Mouse (Mus musculus): ENCODE data around the gene Dusp1.

Gene Dusp1

DNA sequence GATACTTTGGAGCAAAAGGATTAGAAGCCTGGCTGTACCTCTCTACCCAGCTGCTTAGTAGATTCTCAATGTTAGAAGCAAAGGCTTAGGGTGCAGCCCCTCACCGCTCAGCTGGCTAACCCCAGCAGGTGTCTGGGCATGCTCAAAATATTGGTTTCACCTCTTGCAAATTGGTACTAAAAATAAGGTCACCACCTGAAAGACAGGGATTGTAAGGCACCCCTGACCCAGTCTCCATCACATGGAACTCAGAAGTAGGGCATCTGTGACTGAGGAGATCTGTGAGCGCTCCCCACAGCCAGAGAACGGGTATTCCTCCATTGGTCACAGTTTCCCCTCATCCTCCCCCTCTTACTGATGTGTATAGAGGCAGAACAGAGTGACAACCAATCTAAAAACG lies 364 bp upstream of the Dusp1 start:
- in situ Hi-C loops (cut with MboI, MseI) = no loop called here

DNA sequence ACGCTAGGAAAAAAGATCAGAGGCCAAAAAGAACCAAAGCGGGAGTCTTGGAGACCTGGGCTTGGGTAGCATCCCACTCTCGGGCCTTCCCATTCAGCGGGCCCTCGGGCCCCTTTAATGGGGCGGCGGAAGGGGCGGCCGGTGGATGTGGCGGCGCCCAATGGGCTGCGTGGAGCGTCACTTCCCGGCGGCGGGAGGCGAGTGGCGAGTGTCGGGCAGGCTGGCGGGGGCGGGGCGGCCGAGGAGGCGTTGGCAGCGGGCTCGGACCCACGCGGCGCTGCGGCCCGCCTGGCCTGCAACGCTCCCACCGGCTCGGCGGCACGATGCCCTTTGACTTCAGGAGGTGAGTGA lies 663 bp downstream of the Dusp1 start, which contains the start of gene Ergic1:
Ergic1 (plus strand) TSS at position 200 of the 351 bp plus-strand sequence.
- in situ Hi-C loops (cut with MboI, MseI) = no loop called here

DNA sequence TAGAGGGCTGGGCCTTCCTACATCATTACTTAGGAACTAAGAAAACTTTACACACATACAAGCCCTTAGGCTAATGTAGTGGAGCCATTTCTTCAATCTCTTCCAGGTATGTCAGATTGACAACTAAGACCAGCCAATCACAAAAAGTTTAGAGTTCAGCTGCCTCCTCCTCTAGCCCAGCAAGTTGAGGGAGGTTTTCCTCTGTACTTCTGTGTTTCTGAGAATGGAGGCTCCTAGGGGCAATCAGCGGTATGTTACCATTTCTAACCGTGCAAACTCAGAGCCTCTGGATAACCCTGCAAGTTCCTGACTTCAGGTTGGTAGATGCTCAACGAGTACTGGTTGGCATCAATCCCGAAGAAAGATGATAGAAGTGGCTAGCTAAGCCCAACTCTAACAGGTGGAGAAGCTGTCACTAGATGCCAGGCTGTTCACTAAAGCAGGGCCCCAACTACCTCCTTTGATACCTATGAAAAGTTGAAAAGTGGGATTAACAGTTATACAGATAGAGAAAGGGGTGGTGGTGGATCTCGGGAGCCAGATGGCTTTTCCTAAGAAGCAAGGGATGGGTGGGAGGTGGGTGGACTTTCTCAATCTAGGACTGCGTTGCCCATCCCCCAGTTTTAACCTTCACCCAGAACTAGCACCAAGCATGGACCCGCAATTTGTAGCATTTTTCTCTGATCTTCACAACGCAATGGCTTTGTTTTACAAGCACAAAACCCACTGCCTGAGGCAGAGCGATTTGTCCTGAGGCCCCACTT lies 1.2 kb downstream of the Dusp1 start:
- in situ Hi-C loops (cut with MboI, MseI) = no loop called here

DNA sequence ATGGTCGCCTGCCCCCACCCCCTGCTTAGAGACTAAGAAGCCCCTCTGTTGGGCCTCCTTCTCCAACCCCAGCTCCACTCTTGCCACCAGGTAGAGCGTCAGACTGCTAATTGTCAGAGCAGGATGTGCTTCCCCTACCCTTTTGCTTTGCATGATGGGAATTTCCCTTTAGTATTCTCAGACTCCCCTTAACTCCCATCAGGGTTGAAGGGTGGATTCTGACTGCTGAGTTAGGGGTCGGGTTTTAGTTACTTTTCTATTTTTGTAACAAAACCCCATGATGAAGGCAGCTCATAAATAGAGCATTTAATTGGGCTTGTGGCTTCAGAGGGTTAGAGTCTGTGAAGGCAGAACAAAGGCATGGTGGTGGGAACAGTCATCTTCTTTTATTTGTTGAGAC lies 8.9 kb downstream of the Dusp1 start:
- in situ Hi-C loops (cut with MboI, MseI) = no loop called here

DNA sequence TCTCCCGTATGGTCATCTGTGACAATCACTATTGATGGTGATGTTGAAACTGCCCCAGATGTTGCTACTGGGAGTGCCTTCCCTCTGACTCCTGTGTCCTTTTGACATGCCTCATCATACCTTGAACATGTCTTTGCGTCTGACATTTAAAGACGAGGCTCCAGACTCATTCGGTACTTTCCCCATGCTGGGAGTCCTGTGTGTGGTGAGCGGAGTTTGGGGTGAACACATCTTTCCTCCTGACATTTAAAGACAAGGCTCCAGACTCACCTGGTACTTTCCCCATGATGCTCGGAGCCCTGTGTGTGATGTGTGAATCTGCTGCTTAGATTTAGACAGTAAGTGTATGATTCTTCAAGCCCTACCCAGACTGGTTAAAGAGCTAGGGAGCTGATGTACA lies 10.8 kb downstream of the Dusp1 start:
- in situ Hi-C loops (cut with MboI, MseI) = no loop called here

DNA sequence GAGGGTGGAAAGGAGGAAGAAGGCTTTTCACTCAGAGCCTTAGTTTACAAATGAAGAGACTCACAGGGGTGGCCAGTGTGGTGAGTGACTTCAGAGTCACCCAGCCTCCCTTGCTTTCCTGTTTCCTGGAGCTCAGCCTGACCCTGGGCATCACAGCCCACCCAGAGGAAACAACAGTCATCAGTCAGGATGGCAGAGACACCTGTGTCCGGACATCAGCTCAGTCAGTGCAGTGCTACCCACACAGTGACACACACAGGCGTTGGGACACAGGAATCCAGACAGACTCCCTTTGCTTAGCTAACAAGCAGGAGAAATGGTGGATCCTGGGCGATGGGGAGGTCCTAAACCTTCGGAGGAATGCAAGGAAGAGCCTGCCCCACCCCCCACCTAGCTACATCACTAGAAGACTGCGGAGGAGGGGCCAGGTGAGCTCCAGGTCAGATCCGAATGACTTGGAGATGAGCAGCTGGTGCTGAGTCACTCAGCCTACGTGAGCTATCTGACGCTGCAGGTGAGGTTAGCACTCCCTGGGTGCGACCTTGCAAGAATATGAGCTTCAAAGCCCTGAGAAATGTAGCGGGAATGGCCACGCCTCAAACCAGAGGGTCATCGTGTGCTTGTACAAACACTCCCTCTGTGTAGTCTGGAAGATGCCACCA lies 12.6 kb downstream of the Dusp1 start:
- in situ Hi-C loops (cut with MboI, MseI) = no loop called here

DNA sequence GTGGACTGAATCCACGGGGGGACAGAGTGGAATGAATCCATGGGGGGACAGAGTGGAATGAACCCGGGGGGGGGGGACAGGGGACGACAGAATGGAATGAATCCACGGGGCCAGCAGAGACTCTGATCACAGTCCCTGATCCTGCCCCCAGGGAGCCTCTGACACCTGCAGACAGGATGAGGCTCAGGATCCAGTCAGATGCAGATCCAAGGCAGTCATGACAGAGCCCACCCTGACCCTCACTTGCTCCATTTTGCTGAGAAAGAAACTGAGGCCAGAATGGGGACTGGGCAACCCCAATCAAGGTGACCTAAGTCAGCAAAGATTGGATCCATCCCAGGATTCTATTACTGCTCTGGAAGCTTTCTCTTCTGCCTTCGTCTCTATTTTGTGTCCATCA lies 13.4 kb downstream of the Dusp1 start:
- in situ Hi-C loops (cut with MboI, MseI) = no loop called here

DNA sequence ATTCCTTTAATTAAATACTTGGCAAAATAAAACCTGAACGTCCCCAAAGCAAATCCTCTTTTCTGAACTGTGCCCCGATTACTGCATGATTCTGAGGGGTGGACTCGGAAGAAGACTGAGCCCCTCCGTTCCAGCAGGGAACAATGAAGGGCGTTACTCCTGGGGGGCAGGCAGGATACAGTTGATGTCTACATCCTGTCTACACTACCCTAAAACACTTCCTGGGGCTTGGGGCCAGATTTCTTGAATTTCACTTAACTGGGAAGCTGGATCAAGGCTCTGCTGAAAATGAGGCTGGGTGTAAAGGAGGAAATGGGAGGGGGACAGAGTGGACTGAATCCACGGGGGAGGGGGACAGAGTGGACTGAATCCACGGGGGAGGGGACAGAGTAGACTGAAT lies 14.2 kb downstream of the Dusp1 start:
- in situ Hi-C loops (cut with MboI, MseI) = no loop called here

DNA sequence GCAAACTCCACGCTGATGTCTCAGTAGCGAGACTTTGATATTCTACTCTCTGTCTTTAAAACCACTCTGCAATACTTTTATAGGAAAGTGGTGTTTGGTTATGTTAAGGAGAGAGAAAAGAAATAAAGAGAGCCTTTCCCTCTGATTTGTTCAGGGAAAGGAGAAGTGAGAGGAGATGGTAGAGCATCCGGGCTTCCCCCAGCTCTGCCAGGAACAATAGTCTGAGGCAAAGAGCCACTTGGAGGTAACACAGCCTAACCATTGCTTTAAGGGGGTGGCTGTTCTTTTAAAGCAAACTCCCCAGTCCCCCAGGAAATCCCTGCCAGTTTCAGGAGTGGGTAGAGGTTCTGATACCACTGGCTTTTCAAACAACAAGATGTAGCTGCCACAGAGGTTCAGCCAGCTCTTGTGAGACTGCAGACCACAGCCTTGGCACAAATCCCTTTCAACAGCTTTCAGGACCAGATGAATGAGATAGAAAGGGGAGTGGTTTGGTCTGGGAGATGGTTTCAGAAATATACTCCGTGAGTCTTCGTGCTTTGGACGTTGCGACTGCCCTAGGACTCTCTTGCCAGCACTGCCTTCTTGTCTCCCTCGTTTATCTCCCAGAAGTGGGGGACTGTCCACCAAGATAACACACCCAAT lies 17.5 kb downstream of the Dusp1 start:
- in situ Hi-C loops (cut with MboI, MseI) = no loop called here

DNA sequence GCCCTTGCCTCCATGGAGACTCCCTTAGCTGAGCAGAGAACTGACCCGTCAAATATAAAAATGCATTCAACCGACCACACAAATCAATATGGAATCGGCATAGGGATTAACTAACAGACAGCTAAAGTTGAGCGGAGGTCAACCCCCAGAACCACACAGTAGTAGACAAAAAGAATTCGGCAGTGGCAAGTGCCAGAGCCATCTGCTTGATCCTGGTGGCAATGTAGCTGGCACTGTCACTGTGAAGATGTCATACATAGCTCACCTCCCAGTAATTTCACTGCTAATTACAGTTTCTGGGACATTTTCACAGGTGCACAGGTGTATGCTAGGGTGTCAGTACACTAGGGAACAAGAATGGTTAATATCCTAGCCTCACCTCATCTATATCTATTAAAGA lies 21.8 kb downstream of the Dusp1 start:
- in situ Hi-C loops (cut with MboI, MseI) = no loop called here

DNA sequence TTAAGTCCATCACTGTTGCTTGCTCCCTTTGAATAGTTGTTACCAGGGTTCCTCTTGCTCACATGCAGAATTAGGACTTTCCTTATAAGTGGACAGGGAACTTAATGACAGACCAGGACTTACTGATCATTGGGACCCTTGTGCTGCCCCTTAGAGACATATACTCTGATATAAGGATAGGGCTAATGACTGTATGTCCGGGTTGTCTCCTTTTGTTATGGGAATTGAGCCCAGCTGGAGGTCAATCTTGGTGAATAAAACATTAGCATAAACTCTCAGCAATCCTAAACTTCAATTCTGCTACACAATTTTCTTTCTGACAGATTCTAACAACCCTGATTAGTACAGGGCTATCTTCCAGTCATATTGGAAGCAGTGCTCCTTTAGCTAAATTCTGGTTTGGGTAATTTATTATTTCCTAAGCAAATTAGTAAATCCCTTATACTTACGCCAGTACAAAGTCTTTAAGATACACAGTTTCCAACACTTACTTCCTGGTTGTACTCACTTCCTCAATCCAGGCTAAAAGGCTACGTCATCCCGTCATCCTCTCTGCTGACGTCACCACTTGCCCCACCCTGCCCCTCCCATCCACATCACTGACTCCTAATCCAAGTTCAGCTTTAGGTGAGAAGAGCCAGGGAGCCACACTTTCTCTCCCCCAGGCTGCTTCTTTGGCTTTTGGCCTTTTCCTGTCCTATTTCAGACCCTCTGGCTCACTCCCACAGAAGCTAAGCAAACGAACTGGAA lies 24.0 kb downstream of the Dusp1 start:
- in situ Hi-C loops (cut with MboI, MseI) = no loop called here

DNA sequence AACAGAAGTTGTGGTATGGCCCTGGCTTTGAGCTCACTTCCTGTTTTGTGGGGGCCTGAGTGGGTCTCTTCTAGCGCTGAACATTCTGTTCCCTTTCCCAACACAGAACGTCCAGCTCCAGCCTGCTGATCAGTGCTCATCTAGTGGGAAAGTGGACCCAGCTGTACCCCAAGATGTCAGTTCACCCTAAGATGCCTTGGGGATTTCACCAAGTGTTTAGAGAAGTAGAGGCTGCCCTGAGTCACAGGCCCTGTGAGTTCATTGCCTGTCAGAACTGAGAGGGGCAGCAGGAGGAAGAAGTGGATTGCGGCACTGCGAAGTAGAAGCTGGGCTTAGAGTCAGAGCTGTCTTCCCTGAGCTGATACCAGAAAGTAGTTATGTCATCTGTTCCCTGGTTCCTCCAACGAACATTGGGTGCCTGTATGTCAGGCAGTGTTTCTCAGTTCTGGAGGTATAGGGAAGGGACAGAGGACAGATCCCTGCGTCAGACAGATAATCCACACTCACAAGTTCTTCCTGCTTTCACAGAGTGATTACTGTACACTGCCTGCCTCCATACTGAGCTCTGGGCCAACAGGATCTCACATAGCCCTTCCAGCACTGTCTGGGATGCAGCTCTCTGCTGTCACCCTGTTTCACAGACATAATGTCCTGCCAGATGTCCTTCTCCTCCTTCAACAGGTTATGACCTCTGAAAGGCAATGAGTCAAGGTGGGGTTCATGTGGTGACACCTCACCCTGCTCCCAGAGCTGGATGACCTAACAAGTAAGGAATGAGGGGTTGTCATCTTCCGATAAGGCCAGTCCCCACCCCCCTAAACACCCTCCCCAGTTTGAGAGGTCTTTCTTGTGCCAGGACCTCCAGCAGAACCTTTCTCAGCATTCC lies 26.4 kb downstream of the Dusp1 start:
- in situ Hi-C loops (cut with MboI, MseI) = no loop called here

DNA sequence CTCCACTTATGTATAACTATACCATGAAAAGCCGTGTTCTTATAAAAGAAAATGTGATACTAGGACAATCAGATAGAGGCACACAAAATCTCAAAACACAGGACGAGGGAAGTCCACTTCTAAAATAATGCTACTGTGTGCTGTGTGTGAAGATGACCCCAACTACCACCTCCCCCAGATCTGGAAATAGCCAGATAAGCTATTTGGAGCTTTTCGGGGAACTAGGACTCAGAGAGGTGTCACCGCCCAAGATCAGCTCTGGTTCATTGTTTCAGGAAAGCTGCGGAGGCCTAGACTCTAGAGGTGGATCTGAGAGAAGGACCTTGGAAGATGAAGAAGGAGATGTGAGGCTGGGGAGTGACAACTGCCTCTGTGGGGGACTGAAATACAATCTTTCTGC lies 27.2 kb downstream of the Dusp1 start:
- in situ Hi-C loops (cut with MboI, MseI) = no loop called here

DNA sequence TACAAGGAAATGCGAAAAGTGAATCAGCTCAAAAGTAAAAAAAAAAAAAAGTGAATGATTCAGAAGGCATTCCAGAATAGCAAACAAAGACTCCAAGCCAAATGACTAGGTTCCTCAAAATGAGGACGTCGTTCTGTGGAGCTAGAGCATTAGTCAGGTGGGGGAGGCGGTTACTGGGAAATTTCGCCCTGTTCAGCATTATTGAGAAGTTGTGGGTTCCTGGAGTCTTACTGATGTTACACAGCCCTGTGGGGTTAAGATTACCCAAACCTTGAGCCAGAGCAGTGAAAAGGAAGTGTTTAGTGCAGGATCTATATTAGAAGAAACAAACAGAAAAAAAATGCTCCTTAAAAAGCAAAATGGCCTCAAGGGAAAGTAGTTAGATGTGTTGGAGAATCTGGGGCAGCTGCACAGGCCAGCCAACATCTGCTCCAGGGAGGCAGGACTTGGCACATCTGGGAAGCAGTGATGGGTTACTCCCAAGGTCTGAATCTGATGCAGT lies 28.0 kb downstream of the Dusp1 start:
- in situ Hi-C loops (cut with MboI, MseI) = no loop called here

DNA sequence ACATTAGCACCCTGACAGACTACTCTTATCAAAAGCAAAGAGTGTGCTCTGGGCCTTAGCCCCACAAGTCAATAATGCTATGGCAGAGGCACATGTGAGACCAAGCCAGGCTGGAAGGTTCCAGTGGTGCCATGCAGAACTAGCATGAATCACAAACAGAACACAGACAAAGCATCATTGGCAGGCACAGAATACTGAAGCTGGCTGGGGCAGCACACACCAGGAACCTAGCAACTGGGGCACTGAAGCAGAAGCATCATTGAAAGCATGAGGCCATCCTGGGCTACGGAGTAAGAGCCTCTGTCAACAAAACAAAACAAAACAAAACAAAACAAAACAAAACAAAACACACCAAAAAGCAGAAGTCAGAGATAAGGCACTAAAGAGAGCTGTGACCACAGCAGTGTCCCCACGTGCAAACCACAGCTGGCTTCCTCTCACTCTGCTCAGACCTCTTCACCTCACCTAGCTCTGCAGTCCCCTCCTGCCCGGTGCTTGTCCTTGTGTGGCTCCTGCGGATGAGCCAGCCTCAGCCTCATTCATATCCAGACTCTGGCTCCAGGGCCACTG lies 29.4 kb downstream of the Dusp1 start:
- in situ Hi-C loops (cut with MboI, MseI) = no loop called here

DNA sequence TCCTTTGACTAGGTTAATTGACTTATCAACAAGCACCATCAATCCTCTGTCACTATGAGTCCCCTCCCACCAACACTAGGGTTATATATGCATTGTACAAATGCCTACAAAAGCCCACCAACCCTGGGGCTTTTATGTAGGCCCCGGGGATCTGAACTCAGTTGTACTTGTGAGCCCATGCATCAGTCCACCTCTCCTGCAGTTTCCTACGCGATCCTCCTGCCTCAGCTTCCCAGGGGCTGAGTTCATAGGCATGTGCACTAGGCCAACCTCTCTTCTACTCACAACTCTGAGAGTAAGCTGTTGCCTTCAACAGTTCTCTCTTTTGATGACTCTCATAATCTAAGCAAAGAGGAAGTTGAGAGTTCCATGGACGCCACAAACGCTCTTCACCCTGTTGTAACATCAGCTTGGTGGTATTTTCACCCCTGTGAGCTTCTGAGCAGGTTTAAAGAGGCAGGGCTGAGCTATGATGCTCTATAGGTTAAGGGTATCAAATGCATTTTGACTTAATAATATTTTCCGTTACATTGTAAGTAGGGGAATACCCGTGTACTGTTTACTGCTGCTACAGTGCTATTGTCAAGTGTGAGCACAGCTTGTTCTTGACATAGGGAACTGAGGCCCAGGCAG lies 30.4 kb downstream of the Dusp1 start:
- in situ Hi-C loops (cut with MboI, MseI) = no loop called here

DNA sequence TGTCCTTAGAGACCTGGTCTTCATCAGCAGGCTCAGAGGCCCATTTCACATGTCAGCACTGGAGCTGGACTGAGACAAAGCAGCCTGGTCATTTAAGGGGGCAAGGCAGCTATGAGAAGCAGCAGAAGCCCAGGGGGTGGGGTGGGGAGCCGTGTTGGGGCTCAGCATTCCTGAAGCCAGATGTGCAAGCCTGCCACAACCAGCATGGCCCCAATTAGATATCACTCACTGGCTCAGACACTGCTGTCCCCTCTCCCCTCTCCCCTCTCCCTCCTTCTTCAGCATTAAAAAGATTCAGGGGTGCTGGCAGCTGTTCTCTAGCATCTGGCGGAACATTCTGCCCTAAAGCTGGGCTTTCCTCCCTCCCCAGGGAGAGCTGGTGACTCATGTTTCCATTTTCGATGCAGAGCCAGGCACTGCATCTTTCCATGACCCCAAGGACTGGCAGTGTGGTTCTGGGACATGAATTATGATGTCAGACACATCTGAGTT lies 31.3 kb downstream of the Dusp1 start:
- in situ Hi-C loops (cut with MboI, MseI) = no loop called here

DNA sequence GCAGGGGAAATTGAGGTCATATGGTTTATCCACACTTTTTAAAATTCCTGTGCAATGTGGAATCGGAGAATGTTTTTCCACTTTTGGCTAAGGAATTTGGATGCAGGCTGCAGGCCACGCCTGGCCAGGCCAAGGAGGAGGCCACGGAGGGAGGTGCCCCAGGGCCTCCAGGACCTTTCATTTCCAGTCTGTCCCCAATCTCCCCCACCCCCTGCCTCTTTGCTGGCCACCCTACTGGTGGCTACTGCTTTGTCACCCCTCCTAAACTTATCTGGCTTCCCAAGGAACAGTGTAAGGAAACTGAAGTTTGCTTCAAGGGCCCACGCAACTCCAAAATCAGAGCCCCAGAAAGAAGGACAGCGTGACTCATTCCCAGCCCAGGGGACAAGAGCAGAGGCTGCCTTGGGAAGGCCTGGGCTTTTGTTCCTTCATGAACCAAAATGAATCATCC lies 32.1 kb downstream of the Dusp1 start:
- in situ Hi-C loops (cut with MboI, MseI) = no loop called here

DNA sequence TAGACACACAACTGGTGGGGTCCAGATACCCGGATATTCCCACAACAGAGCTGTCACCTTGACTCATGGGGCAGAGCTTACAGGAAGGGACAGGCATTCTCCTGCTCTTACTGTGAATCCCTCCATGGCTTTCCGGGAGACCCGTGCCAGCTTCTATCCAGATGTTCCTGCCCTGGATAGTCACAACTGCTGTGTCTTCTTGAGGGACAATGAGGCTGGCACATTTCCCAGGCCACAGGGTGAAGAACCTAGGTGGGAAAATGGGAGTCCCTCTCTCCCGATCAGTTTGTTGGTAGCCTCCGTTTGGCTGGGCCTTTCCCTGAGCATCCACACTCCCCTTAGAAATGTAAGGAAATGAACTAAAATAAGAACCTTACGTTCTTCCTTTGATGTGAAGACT lies 33.2 kb downstream of the Dusp1 start:
- in situ Hi-C loops (cut with MboI, MseI) = no loop called here

DNA sequence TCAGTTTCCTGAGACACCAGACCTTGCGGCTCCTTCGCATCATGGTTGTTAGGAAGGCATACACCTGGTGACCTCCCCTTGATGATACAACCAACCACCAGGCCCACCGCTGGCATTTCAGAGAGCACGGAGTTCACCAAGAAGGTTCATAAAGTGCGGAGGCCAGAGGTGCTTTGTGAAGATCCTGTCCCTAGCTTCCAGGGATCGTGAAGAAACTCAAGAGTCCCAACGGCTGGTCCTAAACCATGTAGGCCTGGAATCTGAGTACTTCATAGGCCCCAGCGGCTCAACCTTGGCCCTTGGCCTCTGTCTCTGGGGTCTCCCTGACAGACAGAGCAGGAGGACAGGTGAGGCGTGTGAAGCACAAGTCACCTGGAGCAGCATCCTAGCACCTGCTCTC lies 34.6 kb downstream of the Dusp1 start:
- in situ Hi-C loops (cut with MboI, MseI) = no loop called here

All from T-helper 2 cell (primary cell).